ENCODE assay signal across 12 mouse cellular contexts in the genomic region with DNA sequence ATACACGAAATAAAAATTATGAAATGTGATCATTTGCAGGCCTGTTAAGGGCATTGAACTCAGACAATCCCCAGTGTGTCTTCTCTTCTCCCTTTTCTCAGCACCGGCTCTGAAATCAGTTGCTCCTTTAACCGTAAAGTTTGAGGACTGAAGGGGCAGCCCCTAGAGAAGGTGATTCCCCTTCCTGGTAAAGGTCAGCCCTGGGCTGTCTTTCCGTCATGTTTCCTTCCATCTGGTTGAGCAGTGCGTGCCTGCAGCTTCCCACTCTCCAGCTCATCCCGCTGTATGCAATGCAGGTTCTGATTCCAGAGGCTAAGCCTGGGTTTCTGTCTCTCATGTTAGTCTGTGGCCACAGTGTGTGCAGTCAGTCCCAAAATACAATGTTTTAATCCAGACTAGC. TPM values are rescaled to one million over a fixed set of nuclear protein-coding genes. Genes with fewer than 3 reads are reported as not detected.
"Had no signal": no experiment of that assay in that cellular context is flagged by ENCODE, and none has a peak within 500 bp of the region (broad histone marks: within the 10 kb centered on the region; RNA-seq: fewer than 3 reads in every experiment).

No protein-coding gene starts in this region.

- H3K4me1 ChIP-seq: limb, embryonic 10.5 days; liver, embryonic 15.5 days; midbrain, embryonic 13.5 days; neural tube, embryonic 15.5 days; stomach, embryonic 15.5 days had no signal

- H3K9me3 ChIP-seq: limb, embryonic 10.5 days; liver, embryonic 15.5 days; midbrain, embryonic 13.5 days; neural tube, embryonic 15.5 days; stomach, embryonic 15.5 days had no signal

- ATAC-seq: lung, postnatal 0 days; midbrain, embryonic 13.5 days had no signal

- H3K27me3 ChIP-seq: liver, embryonic 15.5 days; midbrain, embryonic 13.5 days; neural tube, embryonic 15.5 days; stomach, embryonic 15.5 days had no signal

- H3K36me3 ChIP-seq: liver, embryonic 15.5 days had no signal

- H3K4me3 ChIP-seq: limb, embryonic 10.5 days; liver, embryonic 15.5 days; midbrain, embryonic 13.5 days; neural tube, embryonic 15.5 days; stomach, embryonic 15.5 days had no signal

- H3K27ac ChIP-seq: limb, embryonic 10.5 days; liver, embryonic 15.5 days; midbrain, embryonic 13.5 days; neural tube, embryonic 15.5 days; stomach, embryonic 15.5 days had no signal

- DNase-seq: lung, adult 2 months had no signal

RNA-seq across cellular contexts. Expression of a gene that starts 50.4 kb away (rescaled TPM):
- total RNA-seq: layer of hippocampus, postnatal 14 days; left cerebral cortex, adult 18-20 months; left cerebral cortex, postnatal 10 days; midbrain, postnatal 0 days had no signal
- polyA plus RNA-seq: limb, embryonic 10.5 days; neural tube, embryonic 11.5 days had no signal
